Mouse (Mus musculus) cerebellum, postnatal 25 days (tissue): Measurements from ENCODE around the gene Sec1.

Experiments used
- DNase-seq, 2 experiments: peaks; one replicate each; pipeline ENCODE4 v3.0.0; 2021; ENCODE audit warnings: mixed read lengths in 2 of 2

Sec1 gene

DNA sequence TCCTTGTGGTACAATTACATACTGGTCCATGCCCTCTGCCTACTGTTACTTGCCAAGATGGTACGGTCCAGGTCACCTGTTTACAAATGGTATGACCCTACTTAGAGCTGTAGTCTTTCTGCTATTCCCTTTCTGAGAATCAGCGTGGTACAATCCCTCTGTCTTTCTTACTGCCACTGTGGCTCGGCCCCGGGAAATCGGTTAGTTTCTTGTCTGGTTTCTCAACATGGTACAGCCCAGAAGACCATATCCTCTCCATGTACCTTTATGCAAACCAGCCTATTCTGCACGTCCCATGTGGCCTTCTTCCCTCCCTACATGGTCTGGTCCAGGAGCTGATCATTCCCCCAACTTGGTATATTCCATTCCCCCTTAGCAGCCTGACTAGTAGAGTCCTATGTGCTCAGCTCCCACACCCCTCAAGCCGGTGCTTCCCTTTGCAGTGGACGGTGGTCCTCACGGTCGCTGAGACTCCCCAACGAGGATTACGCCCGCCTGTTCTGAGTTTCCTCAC is 9.9 kb upstream of the Sec1 start:
- DNase-seq = peak; percentile 79 to 85

DNA sequence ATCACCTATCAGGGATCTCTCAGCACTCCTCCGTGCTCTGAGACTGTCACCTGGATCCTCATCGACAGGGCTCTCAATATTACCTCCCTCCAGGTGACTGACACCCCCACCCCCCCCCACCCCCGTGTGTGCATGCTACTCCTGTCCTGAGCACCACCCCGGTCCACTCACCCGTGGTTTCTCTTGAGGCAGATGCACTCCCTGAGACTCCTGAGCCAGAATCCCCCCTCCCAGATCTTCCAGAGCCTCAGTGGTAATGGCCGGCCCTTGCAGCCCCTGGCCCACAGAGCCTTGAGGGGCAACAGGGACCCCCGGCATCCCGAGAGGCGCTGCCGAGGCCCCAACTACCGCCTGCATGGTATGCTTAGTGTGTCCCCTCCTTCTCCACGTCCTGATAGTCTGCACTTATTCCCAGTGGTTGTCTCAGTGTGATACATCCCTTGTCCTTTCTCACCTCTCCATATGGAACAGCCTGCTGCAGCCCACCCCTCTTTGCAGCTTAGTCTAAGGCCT is 9.4 kb upstream of the Sec1 start:
- no peak for DNase-seq

DNA sequence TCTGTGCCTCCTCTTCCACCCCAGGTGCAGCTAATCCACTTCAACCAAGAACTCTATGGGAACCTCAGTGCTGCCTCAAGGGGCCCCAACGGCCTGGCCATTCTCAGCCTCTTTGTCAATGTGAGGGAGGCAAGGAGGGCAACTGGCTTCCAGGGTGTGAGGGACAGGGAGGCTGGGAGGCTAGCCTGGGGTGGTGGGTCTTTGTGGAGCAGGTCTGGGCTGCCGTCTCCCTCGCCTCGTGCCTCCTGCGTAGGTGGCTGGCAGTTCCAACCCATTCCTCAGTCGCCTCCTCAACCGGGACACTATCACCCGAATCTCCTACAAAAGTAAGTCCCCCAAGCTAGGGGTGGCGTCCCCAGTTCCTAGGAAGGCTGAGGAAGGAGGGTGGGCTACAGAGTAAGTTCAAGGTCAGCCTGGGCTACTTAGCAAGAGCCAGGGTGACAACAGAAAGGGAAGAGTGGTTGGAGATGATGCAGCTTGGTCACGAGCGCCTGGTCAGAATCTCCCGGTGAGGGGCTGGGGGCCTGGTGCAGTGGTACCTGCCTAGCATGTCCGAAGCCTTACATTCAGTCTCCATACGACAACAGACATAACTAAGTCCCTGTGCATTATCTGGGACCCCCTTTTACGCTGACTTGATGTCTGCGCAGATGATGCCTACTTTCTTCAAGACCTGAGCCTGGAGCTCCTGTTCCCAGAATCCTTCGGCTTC is 8.8 kb upstream of the Sec1 start:
- peak in 1 of 2 experiments; percentile 25 for DNase-seq

DNA sequence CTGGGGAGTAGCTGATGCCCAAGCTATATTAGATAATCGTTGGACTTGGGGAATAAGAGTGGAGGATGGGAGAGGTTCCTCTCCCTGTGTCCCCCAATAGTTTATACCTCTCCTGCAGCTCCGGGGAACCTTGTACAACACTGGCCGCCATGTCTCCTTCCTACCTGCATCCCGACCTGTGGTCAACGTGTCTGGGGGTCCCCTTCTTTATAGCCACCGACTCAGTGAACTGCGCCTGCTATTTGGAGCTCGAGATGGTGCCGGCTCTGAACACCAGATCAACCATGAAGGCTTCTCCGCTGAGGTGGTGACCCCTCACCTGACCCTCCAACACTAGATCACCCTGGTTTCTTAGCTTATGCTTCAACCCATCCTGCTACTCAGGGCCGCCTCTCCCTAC is 8.1 kb upstream of the Sec1 start:
- DNase-seq = no peak

DNA sequence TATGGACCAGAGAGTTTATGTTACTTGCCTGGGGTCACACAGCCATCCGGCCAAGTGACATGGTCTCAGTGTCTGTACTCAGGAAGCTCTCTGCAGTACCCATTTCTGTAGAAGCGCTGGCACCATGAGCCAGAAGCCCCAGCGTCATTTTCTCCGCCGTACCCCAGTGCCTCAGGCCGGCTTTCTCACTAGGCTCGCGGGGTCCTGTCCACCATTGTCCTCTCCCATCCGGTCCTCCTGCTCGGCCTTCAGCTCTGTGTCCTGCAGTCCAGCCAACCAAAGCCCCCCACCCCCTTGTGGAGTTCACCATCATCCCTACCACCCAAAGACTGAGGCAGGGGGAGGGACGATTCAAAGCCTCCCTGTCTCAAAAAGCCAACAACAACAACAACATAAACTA is 7.4 kb upstream of the Sec1 start:
- DNase-seq = peak; percentile 21 to 43

DNA sequence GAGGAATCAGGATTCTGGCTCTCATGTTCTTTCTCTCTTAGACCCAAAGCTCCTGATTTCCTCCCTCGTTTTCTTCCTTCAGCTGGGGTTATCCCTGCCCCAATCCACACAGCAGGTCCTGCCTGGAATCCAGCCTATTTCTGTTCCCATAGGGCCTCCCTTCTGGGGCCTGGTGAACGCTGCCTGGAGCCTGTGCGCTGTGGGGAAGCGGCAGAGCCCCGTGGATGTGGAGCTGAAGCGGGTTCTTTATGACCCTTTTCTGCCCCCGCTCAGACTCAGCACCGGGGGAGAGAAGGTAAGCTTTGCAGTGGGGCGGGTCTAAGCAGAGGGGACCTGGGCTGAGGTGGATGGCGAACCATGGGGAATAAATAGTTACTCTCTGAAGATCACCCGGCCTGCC is 6.9 kb upstream of the Sec1 start:
- peak; percentile 52 to 62 for DNase-seq

DNA sequence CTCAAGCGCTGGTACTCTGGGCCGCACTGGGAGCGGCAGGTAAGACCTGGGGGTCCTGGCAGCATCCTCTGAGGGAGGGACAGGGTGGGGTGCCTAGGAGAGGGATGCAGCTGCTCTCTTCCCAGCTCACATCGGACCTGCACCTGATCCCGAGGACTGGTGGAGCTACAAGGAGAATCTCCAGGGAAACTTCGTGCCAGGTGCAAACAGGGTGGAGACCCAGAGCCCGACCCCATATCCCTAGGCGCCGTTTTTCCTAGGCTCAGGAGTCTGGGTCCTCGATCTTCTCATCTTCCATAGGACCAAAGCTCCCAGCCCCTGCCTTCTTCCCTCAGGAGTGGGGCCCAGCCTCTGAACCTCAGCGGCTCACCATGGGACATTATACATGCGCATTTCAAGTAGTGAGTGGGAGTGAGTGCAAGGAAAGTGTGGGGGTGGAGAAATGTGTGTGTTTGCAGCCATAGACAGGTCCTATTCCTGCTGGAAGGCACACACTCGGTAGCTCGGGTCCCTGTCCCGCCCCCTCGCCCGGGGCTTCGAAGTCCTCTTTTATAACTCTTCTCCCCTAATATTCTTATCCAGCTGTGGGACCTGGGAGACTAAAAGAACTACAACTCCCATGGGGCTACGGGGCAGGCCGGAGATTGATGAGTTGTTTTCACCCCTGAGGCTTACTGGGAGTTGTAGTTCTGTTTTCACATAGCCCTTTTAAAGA is 6.3 kb upstream of the Sec1 start:
- peak; percentile 83 to 84 for DNase-seq

DNA sequence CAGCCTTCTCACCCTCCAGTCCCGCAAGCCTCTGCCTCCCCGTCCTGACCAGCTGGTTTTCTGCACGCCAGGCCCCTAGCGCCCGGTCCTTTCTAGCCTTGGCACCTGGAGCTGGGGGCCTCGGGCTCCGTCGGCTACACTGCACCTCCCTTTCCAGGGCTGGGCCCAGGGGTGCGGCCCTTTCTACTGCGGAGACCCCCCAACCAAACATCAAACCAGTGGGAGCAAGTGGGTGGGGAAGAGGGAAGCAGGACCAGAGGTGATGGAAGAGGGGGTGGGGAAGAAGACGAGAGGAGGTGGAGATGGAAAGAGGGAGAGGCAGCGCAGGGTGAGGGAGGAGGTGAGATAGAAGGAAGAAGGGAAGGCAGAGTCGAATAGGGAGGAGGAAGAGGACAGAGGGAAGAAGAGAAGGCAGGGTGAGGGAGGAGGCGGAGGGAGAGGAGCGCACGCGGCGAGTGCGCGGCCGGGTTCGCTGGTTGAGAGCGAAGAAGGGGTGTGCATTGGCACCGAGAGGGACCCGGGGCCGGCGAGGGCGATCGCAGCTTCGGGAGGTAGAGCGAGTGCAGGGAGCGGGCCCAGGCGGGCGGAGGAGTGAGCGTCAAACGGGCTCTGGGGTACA is 5.4 kb upstream of the Sec1 start, which contains the start of gene Car11:
Gene Car11 (plus strand): TSS at position 321 of the 619 bp plus-strand sequence.
- peak; percentile 71 to 77 for DNase-seq

DNA sequence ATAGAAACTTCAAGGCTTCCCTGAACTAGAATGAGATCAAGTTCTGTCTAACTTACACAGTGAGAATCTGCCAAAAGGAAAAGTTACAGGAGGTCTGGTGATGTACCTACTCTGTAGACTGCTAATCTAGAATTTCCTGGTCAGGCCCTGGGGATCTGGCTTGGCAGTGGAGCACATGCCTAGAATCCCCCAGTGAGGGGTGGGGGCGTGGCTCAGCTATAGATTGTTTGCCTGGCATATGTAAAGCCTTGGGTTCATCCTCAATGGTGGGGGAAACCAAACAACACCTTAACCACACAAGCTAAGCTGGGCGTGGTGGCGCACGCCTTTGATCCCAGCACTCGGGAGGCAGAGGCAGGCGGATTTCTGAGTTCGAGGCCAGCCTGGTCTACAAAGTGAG is 3.7 kb upstream of the Sec1 start:
- DNase-seq = peak in 1 of 2 experiments; percentile 40

DNA sequence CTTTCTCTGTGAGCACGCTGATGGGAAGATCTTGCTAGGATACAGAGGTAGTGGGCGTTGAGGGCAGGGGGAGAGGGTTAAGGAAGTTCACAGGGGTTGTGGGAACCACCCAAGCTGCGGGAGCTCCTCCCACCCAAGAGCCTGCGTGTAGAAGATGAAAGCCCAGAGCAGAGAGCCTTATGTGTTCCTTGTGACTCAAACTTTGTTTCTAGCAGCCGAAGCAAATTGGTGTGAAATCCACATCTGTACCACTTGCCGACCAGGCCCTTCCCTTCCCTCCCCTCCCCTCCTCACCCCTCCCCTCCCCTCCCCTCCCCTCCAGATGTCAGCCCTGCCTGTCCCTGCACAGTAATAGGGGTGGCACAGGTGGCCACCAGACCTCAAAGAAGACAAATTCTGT is 896 bp upstream of the Sec1 start:
- DNase-seq = no peak

DNA sequence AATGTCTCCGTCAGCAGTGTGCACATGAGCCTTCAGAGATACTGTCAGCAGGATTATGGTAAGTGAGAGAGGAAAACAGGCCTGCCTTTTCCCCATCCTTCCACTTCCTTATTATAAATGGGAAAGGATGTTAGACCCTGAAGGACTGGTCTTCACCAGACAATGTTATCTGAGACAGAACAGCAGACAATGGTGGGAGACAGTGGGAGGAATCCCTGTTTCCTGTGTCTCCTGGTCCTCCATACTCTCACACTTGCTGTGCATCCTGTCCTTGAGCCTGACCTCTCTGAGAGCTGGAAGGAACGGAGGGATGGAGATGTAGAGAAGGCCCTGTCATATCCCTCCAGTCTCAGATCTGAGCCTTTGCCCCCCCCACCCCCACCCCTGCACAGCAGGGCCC is 1.8 kb downstream of the Sec1 start:
- no peak for DNase-seq

DNA sequence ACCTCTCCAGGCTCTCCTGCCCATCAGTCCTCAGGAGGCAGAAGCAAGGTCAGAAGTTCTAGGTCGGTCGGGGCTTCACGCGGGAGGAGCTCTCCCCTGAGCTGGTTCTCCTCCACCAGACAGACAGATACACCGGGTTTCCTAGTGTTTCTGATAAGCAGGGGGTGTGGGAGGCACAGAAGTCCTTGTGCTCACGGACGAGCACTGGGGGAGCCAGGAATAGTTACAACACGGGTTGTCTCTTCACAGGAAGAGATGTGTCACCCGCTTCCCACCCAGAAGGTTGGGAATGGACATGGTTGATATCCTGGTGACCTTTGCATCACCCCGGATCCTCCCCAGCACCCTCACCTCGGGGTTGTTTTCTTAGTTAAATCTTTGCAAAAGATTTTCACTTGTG is 4.4 kb downstream of the Sec1 start:
- DNase-seq = no peak

DNA sequence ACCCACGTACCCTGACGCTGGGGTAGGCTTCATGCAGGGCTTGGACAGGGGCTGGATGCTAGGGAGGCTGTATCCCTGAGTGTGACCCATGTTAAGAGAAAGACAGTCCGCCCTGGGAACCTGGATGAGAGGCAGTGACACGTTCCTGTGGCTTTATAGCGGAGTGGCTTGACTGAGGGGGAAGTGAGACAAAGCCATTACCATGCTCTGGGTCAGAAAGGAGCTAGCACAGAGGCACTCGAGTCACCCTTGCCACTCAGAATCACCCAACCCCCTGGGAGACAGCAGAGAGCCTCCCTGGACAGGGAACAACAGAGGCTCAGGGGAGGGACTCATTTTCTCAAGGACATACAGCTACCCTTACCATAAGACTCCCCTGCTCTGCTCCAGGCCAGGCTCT is 5.1 kb downstream of the Sec1 start:
- DNase-seq = no peak

DNA sequence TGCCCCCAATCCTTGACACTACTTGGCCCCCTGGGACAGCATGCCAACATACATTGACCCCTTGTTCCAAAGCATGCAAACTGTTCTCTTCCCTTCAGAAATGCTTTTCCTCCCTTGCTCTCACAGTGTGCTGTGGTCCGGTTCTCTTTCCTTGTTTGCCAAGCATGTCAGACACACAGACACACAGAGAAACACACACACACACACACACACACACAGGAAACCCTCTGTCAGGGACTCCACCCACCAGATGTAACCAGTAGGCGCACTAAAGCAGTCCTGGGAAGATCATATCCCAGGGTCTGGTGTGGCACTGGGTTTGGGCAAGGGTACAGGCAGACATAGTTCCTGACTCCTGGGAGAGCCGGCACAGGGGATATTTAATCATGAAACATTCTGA is 7.4 kb downstream of the Sec1 start:
- DNase-seq = no peak

DNA sequence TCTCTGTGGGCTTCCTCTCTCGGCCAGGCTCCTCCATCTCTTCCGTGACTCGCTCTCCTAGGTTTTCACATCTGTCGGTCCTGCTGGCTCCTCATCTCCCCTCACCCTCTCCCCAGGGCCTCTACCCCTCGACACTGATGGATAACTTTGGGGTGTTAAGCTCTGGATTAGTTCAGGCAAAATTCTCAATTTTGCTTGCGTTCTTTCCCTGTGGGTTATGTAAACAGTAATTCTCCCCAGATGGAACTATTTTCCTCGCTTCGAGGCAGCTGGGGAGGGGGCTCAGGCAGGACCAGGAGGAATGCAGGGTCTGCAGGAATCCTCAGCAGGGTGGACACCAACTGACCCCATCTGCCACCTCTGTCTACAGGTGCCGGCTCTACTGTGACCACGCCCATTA is 8.4 kb downstream of the Sec1 start:
- DNase-seq = no peak

DNA sequence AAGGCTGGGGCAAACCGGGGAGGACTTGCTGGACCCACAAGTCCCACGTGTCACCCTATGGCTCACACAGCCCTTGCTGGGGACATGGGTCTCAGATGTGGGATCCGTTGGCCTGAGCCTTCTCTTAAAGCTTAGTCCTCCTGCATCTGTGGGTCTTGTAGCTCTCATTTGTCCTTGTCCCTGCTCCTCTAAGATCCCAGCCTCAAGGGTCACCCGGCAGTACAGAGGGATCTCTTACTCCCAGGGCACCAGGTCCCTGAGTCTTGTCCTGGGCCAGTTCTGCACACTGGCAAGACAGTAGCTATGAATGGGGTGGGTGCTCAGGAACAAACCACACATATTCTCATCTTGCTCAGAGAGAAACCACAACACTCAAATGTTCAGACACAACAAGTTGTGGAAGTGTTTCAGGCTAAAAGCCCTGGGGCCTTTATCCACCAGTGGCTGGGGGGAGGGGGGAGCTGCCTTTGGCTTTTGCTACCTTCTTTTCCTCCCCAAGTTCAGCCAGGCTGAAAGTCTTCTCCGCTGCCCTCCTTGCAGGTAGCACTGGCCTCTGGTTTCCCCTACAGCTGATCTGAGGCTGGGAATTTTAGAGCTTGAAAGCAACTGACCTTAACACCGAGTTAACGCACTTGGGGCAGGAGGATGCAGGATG is 10.7 kb downstream of the Sec1 start, which contains the start of gene Ntn5:
Gene Ntn5 (plus strand): TSS at position 627 of the 655 bp plus-strand sequence.
- no peak for DNase-seq

DNA sequence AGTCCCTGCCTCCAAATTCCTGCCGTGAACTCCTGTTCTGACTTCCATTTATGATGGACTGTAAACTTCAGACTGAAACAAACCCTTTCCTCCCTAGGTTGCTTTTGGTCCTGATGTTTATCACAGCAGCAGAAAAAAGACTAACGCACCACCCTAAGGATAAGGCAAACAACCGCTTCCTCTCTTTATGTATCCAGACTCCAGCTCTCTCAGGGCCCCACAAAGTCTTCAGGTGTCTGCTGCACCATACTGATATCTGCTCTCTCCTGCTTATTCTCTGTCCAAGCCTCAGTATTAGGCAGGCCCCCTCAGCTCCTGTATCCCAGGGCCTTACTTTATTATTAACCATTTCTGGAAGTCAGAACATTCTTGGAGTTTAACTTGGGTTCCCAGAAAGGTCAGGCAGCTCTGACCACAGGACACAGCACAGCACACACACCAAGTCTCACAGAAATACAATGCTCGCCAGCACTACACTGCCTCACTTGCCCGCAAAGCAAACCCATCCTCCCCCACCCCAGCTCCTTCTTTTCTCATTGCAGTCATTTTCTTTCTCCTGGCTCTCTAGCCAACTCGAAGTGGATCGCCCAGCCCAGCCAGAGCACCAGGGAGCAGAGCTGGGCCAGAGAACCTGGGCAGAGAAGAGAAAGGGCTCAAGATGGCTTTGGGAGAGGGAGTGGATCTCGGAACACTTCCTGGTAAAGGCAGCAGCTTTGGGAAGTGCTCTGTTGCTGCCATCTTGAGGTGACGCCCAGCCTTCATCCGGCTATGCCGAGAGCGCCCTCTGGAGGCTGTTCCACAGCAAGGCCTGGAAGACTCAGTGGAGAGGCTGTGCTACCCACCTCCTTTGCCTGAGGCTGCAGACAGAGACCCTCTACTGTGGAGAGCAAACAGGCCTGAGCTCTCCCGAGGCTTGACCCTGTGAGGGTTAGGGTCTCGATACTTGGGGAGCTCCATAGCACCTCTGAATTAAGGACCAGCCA is 11.8 kb downstream of the Sec1 start:
- DNase-seq = peak; percentile 91 to 95

DNA sequence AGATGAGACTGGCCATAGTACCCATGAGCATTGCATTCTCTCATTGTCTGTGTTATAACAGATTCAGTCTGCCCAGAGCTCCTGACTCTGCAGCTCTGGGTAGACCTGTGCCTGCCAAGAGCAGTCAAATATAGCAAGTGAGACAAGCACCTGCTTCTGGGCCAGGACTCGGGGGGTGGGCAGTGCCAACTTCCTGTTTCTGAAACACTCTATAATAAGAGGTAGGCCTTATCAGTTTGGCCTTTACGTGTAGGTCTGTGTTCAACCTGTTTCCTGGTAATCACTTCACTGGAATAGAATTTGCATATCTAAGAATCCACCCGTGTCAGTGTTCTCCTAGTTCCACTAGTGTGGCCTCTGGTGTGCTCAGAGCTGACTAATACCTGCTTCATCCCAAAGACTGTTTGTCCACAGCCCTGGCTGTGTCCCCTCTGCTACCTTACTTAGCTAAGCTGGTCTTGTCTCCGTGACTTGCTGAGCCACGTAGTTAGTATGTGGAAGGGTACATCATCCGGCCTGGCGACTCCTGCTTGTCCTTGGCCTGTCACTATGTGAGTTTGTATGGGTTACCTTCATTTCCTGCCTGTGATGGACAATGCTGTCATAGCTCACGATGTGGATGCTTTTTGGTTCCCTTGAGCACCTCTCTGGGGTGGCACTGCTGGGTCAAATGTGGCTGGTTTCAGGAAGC is 13.0 kb downstream of the Sec1 start:
- DNase-seq = peak; percentile 75 to 77

DNA sequence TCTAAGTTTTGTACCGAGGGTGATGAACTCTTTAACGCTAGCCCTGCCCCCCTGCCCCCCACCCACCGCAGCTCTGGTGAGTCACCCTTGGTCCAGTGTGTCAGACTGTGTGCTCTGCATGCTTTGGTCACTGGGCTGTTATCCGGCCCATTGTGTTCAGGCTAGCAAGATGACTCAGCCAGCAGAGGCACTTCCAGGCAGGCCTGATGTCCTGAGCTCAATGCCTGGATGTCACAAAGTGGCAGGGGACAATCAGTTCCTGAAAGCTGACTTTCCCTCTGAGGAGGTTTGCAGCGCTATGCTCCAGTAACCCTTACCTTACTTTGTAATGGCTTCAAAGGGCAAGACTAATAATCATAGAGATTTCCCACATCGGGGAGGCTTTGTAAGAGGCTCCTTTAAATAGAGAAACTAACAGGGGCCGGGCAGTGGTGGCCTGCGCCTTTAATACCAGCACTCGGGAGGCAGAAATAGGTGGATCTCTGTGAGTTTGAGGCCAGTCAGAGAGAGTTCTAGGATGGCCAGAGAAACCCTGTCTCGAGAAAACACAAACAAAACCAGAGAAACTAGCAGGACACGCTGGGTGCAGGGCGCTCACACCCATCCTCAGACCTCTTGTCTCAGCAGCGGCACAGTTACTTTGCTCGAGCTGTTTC is 14.1 kb downstream of the Sec1 start:
- peak in 1 of 2 experiments; percentile 46 for DNase-seq

DNA sequence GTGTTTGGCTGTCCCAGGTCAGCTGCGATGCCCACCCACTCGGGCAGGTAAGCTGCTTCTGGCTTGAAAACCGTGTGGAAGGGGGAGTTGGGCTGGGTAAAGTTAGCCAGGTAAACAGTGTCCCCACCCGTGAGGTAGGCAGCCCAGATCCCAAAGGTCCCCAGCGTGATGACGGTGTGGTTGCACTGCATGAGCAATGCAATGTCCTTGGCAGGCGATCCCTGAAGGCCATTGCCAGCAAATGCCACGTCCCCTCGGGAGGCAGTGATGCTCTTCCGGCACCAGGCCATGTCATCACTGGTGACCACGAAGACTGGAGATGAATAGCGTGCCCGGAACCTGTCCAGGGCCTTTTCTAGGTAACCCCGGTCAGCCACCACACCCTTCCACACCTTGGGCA is 15.7 kb downstream of the Sec1 start:
- no peak for DNase-seq
